Mouse (Mus musculus) CD8-positive naive resting alpha-beta T cell, adult 2 months (primary cell): Measurements from ENCODE around the gene Gm10666.
"Not testable (repeated sequence)": the region's sequence is repeated elsewhere in the genome, so short reads cannot be mapped to it uniquely, and the experiment has no call there.

Source experiments
- DNase-seq, 2 experiments: peaks; one replicate each; pipeline ENCODE4 v3.0.0; 2022; ENCODE audit warnings: low read depth in 2 of 2, low spot score in 2 of 2

Gene Gm10666

DNA sequence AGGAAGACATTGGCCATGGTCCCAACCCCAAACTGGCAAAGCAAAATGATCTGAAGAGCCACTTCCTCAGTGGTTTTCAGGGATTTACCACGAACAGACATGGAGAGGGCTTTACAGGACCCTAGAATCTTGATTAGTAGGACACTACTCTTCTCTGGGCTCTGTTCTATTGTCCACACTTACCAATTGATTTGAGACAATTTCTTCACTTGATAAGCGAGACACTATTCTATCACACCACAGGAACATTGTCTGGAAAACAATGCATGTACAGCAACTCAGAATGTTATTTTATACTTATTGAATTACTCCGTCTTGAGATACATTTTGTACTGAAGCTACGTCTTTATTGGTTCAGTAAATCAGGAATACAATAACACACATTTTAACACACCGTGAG, at the start of gene Gm10666:
TSS of gene Gm10666 (minus strand) at position 101 of the 400 bp plus-strand sequence.
- DNase-seq, result not testable (repeated sequence)

DNA sequence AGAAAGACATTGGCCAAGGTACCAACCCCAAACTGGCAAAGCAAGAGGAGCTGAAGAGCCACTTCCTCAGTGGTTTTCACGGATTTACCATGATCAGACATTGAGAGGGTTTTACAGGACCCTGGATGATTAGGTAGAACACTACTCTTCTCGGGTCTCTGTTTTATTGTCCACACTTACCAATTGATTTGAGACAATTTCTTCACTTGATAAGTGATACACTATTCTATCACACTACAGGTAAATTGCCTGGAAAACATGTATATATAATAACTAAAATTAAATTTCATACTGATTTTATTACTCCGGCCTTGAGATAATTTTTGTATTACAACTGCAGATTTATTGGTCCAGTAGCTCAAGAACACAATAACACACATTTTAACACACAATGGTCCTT, 29.4 kb upstream of the Gm10666 start, which contains the start of gene Vmn1r142:
TSS of gene Vmn1r142 (minus strand) at position 101 of the 400 bp plus-strand sequence.
- not testable (repeated sequence) for DNase-seq

- not testable (repeated sequence) for DNase-seq
Observed at GRCm38 (mm10) chr7:22118145-22118544, 16.4 kb downstream of the Gm10666 start, which contains the start of gene Gm16451. Gene Gm16451 (minus strand): TSS chr7:22118245.
